Mouse (Mus musculus) forebrain, embryonic 11.5 days (tissue): ENCODE measurements around the gene Prr19. TPM values are rescaled to one million over a fixed set of nuclear protein-coding genes. Genes with fewer than 3 reads are reported as not detected.

Experiments
- ATAC-seq: fragments of 200-750 bp; cut with Nextera tagmentation; replicated peaks from 2 replicates; pipeline ENCODE4 v1.8.0; 2017; ENCODE audit warnings: moderate TSS enrichment; ENCODE audit not compliant: low FRiP score
- DNase-seq: peaks from one replicate; pipeline ENCODE4 v3.0.0-alpha.2; 2017; ENCODE audit warnings: low spot score
- H3K27ac ChIP-seq: fragments of 300-500 bp; sonication (generic); 2 replicates; pipeline ENCODE4 v1.5.1; 2014; ENCODE audit warnings: low read depth, low read length
- H3K27me3 ChIP-seq: fragments of 300-500 bp; sonication (generic); 2 replicates; pipeline ENCODE4 v1.6.1; 2014; ENCODE audit warnings: mild to moderate bottlenecking, low read length, mixed read lengths; ENCODE audit not compliant: control insufficient read depth, insufficient read depth
- H3K36me3 ChIP-seq: fragments of 300-500 bp; sonication (generic); 2 replicates; pipeline ENCODE4 v1.6.1; 2014; ENCODE audit warnings: mild to moderate bottlenecking, low read length, moderate library complexity, mixed read lengths; ENCODE audit not compliant: control insufficient read depth, insufficient read depth
- H3K4me1 ChIP-seq: fragments of 300-500 bp; sonication (generic); replicated peaks from 2 replicates; pipeline ENCODE4 v1.6.1; 2014; ENCODE audit warnings: low read length, mixed read lengths; ENCODE audit not compliant: control insufficient read depth, insufficient read depth
- H3K4me2 ChIP-seq: fragments of 300-500 bp; sonication (generic); 2 replicates; pipeline ENCODE4 v1.6.1; 2014; ENCODE audit warnings: low read depth, mild to moderate bottlenecking, low read length, moderate library complexity, mixed read lengths; ENCODE audit not compliant: severe bottlenecking
- H3K4me3 ChIP-seq: fragments of 300-500 bp; sonication (generic); 2 replicates; pipeline ENCODE4 v1.5.1; 2014; ENCODE audit warnings: low read depth, low read length
- H3K9ac ChIP-seq: fragments of 300-500 bp; sonication (generic); 2 replicates; pipeline ENCODE4 v1.6.1; 2014; ENCODE audit warnings: low read length
- H3K9me3 ChIP-seq: fragments of 300-500 bp; sonication (generic); 2 replicates; pipeline ENCODE4 v1.6.1; 2016; ENCODE audit warnings: low read length, mixed read lengths; ENCODE audit not compliant: control insufficient read depth
- WGBS: fragments of 180-500 bp; shearing (Covaris S2); extraction: QIAGEN DNeasy Blood & Tissue Kit; methylation state at CpG from one replicate; pipeline ENCODE4 v1.1.7; 2014; 5-methylcytosine and 5-hydroxymethylcytosine counted together
- polyA plus RNA-seq: library from polyadenylated mRNA; unstranded; fragments of >200 nt; fragmentation: Nextera tagmentation; extraction: Ambion mirVana; gene quantifications from 2 replicates; pipeline ENCODE4 v1.2.1, GENCODE M21; 2014

Prr19 gene
- polyA plus RNA-seq, 1 experiment from 2014 or later = 1.1 TPM

GRCm38 (mm10) chr7:25305956-25306613, 4.9 kb downstream of the Prr19 start, which contains the start of gene Tmem145:
TSS of gene Tmem145 (plus strand) at chr7:25306106.
- H3K9ac ChIP-seq = peak within 1 kb of the TSS; percentile 67
- H3K27me3 ChIP-seq = 0 out of 2 replicates have a peak, but pooled peaks cover 4% of the 10 kb centered on the region
- H3K27ac ChIP-seq = no peak within 1 kb of the TSS

GRCm38 (mm10) chr7:25306614-25306996, 5.4 kb downstream of the Prr19 start:
- DNase-seq = no peak
- Histone ChIP-seq H3K36me3 (no peaks in the 10 kb centered on the region), H3K27ac (no peak overlapping the region), H3K27me3 (0 out of 2 replicates have a peak, but pooled peaks cover 4% of the 10 kb centered on the region), H3K4me1 (peaks cover 3% of the 10 kb centered on the region; the same call in 1 of the 2 replicates), H3K4me3 (peak overlapping the region; percentile 51; the same call in 1 of the 2 replicates), H3K4me2 (peak overlapping the region; percentile 92; the same call in 1 of the 2 replicates), H3K9ac (no peak overlapping the region), H3K9me3 (no peaks in the 10 kb centered on the region)
- WGBS = 42% methylated on average over 2 of the region's 2 CpGs
- ATAC-seq = peak; percentile 10; the same call in 1 of the 2 replicates

More at GRCm38 (mm10) chr7:25305956-25306613, 4.9 kb downstream of the Prr19 start, which contains the start of gene Tmem145:
- H3K36me3 ChIP-seq = no peaks in the 10 kb centered on the region
- peak; percentile 83 for DNase-seq
- H3K4me1 ChIP-seq = peaks cover 3% of the 10 kb centered on the region; the same call in 1 of the 2 replicates
- H3K4me3 ChIP-seq = peak within 1 kb of the TSS; percentile 51
- H3K4me2 ChIP-seq = peak within 1 kb of the TSS; percentile 92
- ATAC-seq = peak; percentile 69
- H3K9me3 ChIP-seq = no peaks in the 10 kb centered on the region
- WGBS = under 1% methylated on average over 37 of the region's 47 CpGs

GRCm38 (mm10) chr7:25308702-25309318, 7.6 kb downstream of the Prr19 start:
- Histone ChIP-seq H3K4me2 (no peak overlapping the region), H3K27ac (no peak overlapping the region), H3K9me3 (no peaks in the 10 kb centered on the region), H3K9ac (no peak overlapping the region), H3K27me3 (peaks cover 13% of the 10 kb centered on the region), H3K4me1 (peaks cover 3% of the 10 kb centered on the region; the same call in 1 of the 2 replicates), H3K4me3 (no peak overlapping the region), H3K36me3 (no peaks in the 10 kb centered on the region)
- ATAC-seq (no peak), DNase-seq (no peak)
- WGBS = 64% methylated on average over 17 of the region's 17 CpGs

- no peak overlapping the region for H3K9ac ChIP-seq
- H3K4me1 ChIP-seq = peaks cover 3% of the 10 kb centered on the region; the same call in 1 of the 2 replicates
- DNase-seq (no peak), ATAC-seq (no peak)
- no peak overlapping the region for H3K4me2 ChIP-seq
- H3K4me3 ChIP-seq = no peak overlapping the region
- no peaks in the 10 kb centered on the region for H3K9me3 ChIP-seq
- H3K27me3 ChIP-seq = peaks cover 19% of the 10 kb centered on the region
- no peaks in the 10 kb centered on the region for H3K36me3 ChIP-seq
- WGBS = 86% methylated on average over 9 of the region's 9 CpGs
- no peak overlapping the region for H3K27ac ChIP-seq
Observed at GRCm38 (mm10) chr7:25309425-25309824, 8.2 kb downstream of the Prr19 start.

GRCm38 (mm10) chr7:25311193-25311592, 10.0 kb downstream of the Prr19 start:
- 84% methylated on average over 11 of the region's 11 CpGs for WGBS
- ATAC-seq = no peak
- peaks cover 34% of the 10 kb centered on the region for H3K27me3 ChIP-seq

GRCm38 (mm10) chr7:25313325-25313724, 12.1 kb downstream of the Prr19 start:
- H3K9me3 ChIP-seq = no peaks in the 10 kb centered on the region
- peaks cover 18% of the 10 kb centered on the region for H3K4me1 ChIP-seq
- 52% methylated on average over 7 of the region's 7 CpGs for WGBS
- no peak for ATAC-seq
- no peak overlapping the region for H3K4me3 ChIP-seq
- no peak overlapping the region for H3K9ac ChIP-seq
- no peak overlapping the region for H3K27ac ChIP-seq
- H3K36me3 ChIP-seq = no peaks in the 10 kb centered on the region
- H3K27me3 ChIP-seq = peaks cover 30% of the 10 kb centered on the region
- DNase-seq = no peak
- no peak overlapping the region for H3K4me2 ChIP-seq

More at GRCm38 (mm10) chr7:25311193-25311592, 10.0 kb downstream of the Prr19 start:
- H3K9ac ChIP-seq = no peak overlapping the region
- H3K4me3 ChIP-seq = no peak overlapping the region
- peaks cover 15% of the 10 kb centered on the region for H3K4me1 ChIP-seq
- no peaks in the 10 kb centered on the region for H3K36me3 ChIP-seq
- H3K9me3 ChIP-seq = no peaks in the 10 kb centered on the region
- no peak overlapping the region for H3K27ac ChIP-seq
- no peak for DNase-seq
- no peak overlapping the region for H3K4me2 ChIP-seq

- 2% methylated on average over 45 of the region's 51 CpGs for WGBS
- Histone ChIP-seq H3K4me1 (peaks cover 18% of the 10 kb centered on the region), H3K4me2 (peak overlapping the region; percentile 60), H3K27me3 (peaks cover 30% of the 10 kb centered on the region), H3K27ac (no peak overlapping the region), H3K9me3 (no peaks in the 10 kb centered on the region), H3K9ac (peak overlapping the region; percentile 56), H3K4me3 (peak overlapping the region; percentile 40), H3K36me3 (no peaks in the 10 kb centered on the region)
- ATAC-seq (no peak), DNase-seq (peak; percentile 70)
Observed at GRCm38 (mm10) chr7:25314606-25315305, 13.5 kb downstream of the Prr19 start.

GRCm38 (mm10) chr7:25315306-25316041, 14.3 kb downstream of the Prr19 start:
- no peak overlapping the region for H3K27ac ChIP-seq
- DNase-seq = peak; percentile 70

More at GRCm38 (mm10) chr7:25315306-25316041, 14.3 kb downstream of the Prr19 start:
- under 1% methylated on average over 65 of the region's 69 CpGs for WGBS
- H3K27me3 ChIP-seq = peaks cover 30% of the 10 kb centered on the region
- peak overlapping the region; percentile 40 for H3K4me3 ChIP-seq
- H3K4me1 ChIP-seq = peaks cover 18% of the 10 kb centered on the region
- H3K36me3 ChIP-seq = no peaks in the 10 kb centered on the region
- H3K9ac ChIP-seq = peak overlapping the region; percentile 56
- H3K4me2 ChIP-seq = peak overlapping the region; percentile 60
- no peak for ATAC-seq
- no peaks in the 10 kb centered on the region for H3K9me3 ChIP-seq
